Mouse (Mus musculus) MEL (cell line): ENCODE results near the gene Foxa2. TPM values are rescaled to one million over a fixed set of nuclear protein-coding genes. Genes with fewer than 3 reads are reported as not detected.

ENCODE experiments used
- DNase-seq: peaks from one replicate; pipeline ENCODE4 v3.0.0; 2011; ENCODE audit warnings: low read depth, low spot score
- H3K27ac ChIP-seq: 2 replicates; pipeline ENCODE4 v1.5.1; 2012; ENCODE audit warnings: low read depth, mild to moderate bottlenecking, control low read depth, low read length, moderate library complexity; ENCODE audit not compliant: control insufficient read depth
- H3K27me3 ChIP-seq, 2 experiments: fragments of 150-350 bp in 1 of 2; sonication (generic) in 1 of 2; 2 replicates each; pipeline ENCODE4 v1.6.1; 2012; ENCODE audit warnings: low read length in 2 of 2, mild to moderate bottlenecking in 2 of 2, improper control_type of control experiment in 1 of 2, moderate library complexity in 1 of 2; ENCODE audit not compliant: insufficient read depth in 2 of 2, control insufficient read depth in 1 of 2
- H3K36me3 ChIP-seq, 2 experiments: 2 replicates each; pipeline ENCODE4 v1.6.1; 2012 to 2014; ENCODE audit warnings: low read length in 2 of 2, improper control_type of control experiment in 1 of 2, inconsistent platforms in 1 of 2, mild to moderate bottlenecking in 1 of 2; ENCODE audit not compliant: insufficient read depth in 2 of 2, control insufficient read depth in 1 of 2
- H3K4me1 ChIP-seq, 2 experiments: fragments of 150-350 bp in 1 of 2; sonication (generic) in 1 of 2; 2 replicates each; pipeline ENCODE4 v1.6.1; 2012; ENCODE audit warnings: low read length in 2 of 2, improper control_type of control experiment in 1 of 2, mild to moderate bottlenecking in 1 of 2; ENCODE audit not compliant: insufficient read depth in 2 of 2, control insufficient read depth in 1 of 2
- H3K4me3 ChIP-seq, 2 experiments: fragments of 150-350 bp in 1 of 2; sonication (generic) in 1 of 2; 2 replicates each; pipeline ENCODE4 v1.5.1; 2012; ENCODE audit warnings: low read depth in 2 of 2, low read length in 2 of 2, mild to moderate bottlenecking in 2 of 2, moderate library complexity in 2 of 2, control low read depth in 1 of 2, improper control_type of control experiment in 1 of 2; ENCODE audit not compliant: control insufficient read depth in 1 of 2, insufficient read depth in 1 of 2
- H3K79me2 ChIP-seq: 2 replicates; pipeline ENCODE4 v1.6.1; 2012; ENCODE audit warnings: mild to moderate bottlenecking, low read length, moderate library complexity; ENCODE audit not compliant: control insufficient read depth, poor library complexity, insufficient read depth
- H3K9ac ChIP-seq: 2 replicates; pipeline ENCODE4 v1.6.1; 2012; ENCODE audit warnings: low read depth, mild to moderate bottlenecking, control low read depth, low read length, moderate library complexity; ENCODE audit not compliant: control insufficient read depth, poor library complexity, severe bottlenecking
- H3K9me3 ChIP-seq: fragments of 150-350 bp; sonication (generic); replicated peaks from 2 replicates; pipeline ENCODE4 v1.6.1; 2012; ENCODE audit warnings: mild to moderate bottlenecking, low read length, improper control_type of control experiment, moderate library complexity; ENCODE audit not compliant: insufficient read depth
- BHLHE40 ChIP-seq: IDR thresholded peaks from 2 replicates; pipeline ENCODE4 v1.6.1; 2012; ENCODE audit warnings: low read depth, mild to moderate bottlenecking, inconsistent platforms, low read length, improper control_type of control experiment, borderline replicate concordance
- CHD1 ChIP-seq: IDR thresholded peaks from 2 replicates; pipeline ENCODE4 v1.6.1; 2012; ENCODE audit warnings: low read depth, mild to moderate bottlenecking, inconsistent platforms, low read length, improper control_type of control experiment
- CHD2 ChIP-seq: IDR thresholded peaks from 2 replicates; pipeline ENCODE4 v1.6.1; 2011; ENCODE audit warnings: low read length, improper control_type of control experiment
- E2F4 ChIP-seq: IDR thresholded peaks from 2 replicates; pipeline ENCODE4 v1.6.1; 2011; ENCODE audit warnings: low read depth, low read length, improper control_type of control experiment, borderline replicate concordance
- GABPA ChIP-seq: IDR thresholded peaks from 2 replicates; pipeline ENCODE4 v1.6.1; 2012; ENCODE audit warnings: low read depth, mild to moderate bottlenecking, inconsistent platforms, low read length, improper control_type of control experiment, moderate library complexity
- GATA1 ChIP-seq: IDR thresholded peaks from 2 replicates; pipeline ENCODE4 v1.6.1; 2011; ENCODE audit warnings: low read depth, low read length, improper control_type of control experiment
- JUND ChIP-seq: IDR thresholded peaks from 2 replicates; pipeline ENCODE4 v1.6.1; 2011; ENCODE audit warnings: low read depth, mild to moderate bottlenecking, improper control_type of control experiment, low read length
- KAT2A ChIP-seq: conservative IDR thresholded peaks from 2 replicates; pipeline ENCODE4 v1.6.1; 2012; ENCODE audit warnings: low read depth, low read length, improper control_type of control experiment, inconsistent platforms
- MAX ChIP-seq: IDR thresholded peaks from 2 replicates; pipeline ENCODE4 v1.6.1; 2011; ENCODE audit warnings: low read length, improper control_type of control experiment
- MXI1 ChIP-seq: IDR thresholded peaks from 2 replicates; pipeline ENCODE4 v1.6.1; 2011; ENCODE audit warnings: mild to moderate bottlenecking, low read depth, low read length, improper control_type of control experiment
- NRF1 ChIP-seq: IDR thresholded peaks from 2 replicates; pipeline ENCODE4 v1.6.1; 2014; ENCODE audit warnings: low read depth, mild to moderate bottlenecking, inconsistent platforms, low read length, improper control_type of control experiment, moderate library complexity; ENCODE audit not compliant: poor library complexity, insufficient read depth, severe bottlenecking
- POLR2A ChIP-seq, 2 experiments: IDR thresholded peaks; 2 replicates each; pipeline ENCODE4 v1.6.1; 2011 to 2012; ENCODE audit warnings: low read length in 2 of 2, mild to moderate bottlenecking in 2 of 2, control low read depth in 1 of 2, improper control_type of control experiment in 1 of 2, low read depth in 1 of 2, moderate library complexity in 1 of 2; ENCODE audit not compliant: control insufficient read depth in 1 of 2, insufficient read depth in 1 of 2, poor library complexity in 1 of 2
- POLR2AphosphoS2 ChIP-seq: IDR thresholded peaks from 2 replicates; pipeline ENCODE4 v1.6.1; 2011; ENCODE audit warnings: low read length, improper control_type of control experiment
- RAD21 ChIP-seq: IDR thresholded peaks from 2 replicates; pipeline ENCODE4 v1.6.1; 2011; ENCODE audit warnings: mild to moderate bottlenecking, low read depth, low read length, improper control_type of control experiment
- RCOR1 ChIP-seq: IDR thresholded peaks from 2 replicates; pipeline ENCODE4 v1.6.1; 2012; ENCODE audit warnings: low read depth, mild to moderate bottlenecking, inconsistent platforms, low read length, improper control_type of control experiment
- SIN3A ChIP-seq: IDR thresholded peaks from 2 replicates; pipeline ENCODE4 v1.6.1; 2012; ENCODE audit warnings: low read length, improper control_type of control experiment, inconsistent platforms
- SMC3 ChIP-seq: IDR thresholded peaks from 2 replicates; pipeline ENCODE4 v1.6.1; 2011; ENCODE audit warnings: low read depth, low read length, improper control_type of control experiment
- TAL1 ChIP-seq: IDR thresholded peaks from 2 replicates; pipeline ENCODE4 v1.6.1; 2012; ENCODE audit warnings: mild to moderate bottlenecking, inconsistent platforms, low read length, moderate library complexity, mixed read lengths
- USF1 ChIP-seq: IDR thresholded peaks from 2 replicates; pipeline ENCODE4 v1.6.1; 2014; ENCODE audit warnings: low read depth, mild to moderate bottlenecking, inconsistent platforms, low read length, improper control_type of control experiment, moderate library complexity
- ZC3H11A ChIP-seq: IDR thresholded peaks from 2 replicates; pipeline ENCODE4 v1.6.1; 2012; ENCODE audit warnings: low read depth, mild to moderate bottlenecking, inconsistent platforms, low read length, improper control_type of control experiment
- ZMIZ1 ChIP-seq: IDR thresholded peaks from 2 replicates; pipeline ENCODE4 v1.6.1; 2012; ENCODE audit warnings: low read depth, mild to moderate bottlenecking, inconsistent platforms, low read length, improper control_type of control experiment, moderate library complexity
- polyA plus RNA-seq, 2 experiments: library from polyadenylated mRNA; stranded (reverse) in 1 of 2; unstranded in 1 of 2; fragments of >175 nt in 1 of 2; fragments of >200 nt in 1 of 2; gene quantifications; 2 replicates each; pipeline versions ENCODE4 v1.2.1 to v1.2.4; 2012; ENCODE audit warnings: low replicate concordance in 2 of 2, low read depth in 1 of 2; ENCODE audit not compliant: insufficient read length in 2 of 2, insufficient read depth in 1 of 2, missing spikeins in 1 of 2
- total RNA-seq: library from RNA; depleted of rRNA; stranded (reverse); fragments of 300-350 nt; gene quantifications from 2 replicates; pipeline ENCODE4 v1.2.3, GENCODE M21; 2012

Foxa2 gene
- total and polyA plus RNA-seq, 3 experiments: not detected

DNA sequence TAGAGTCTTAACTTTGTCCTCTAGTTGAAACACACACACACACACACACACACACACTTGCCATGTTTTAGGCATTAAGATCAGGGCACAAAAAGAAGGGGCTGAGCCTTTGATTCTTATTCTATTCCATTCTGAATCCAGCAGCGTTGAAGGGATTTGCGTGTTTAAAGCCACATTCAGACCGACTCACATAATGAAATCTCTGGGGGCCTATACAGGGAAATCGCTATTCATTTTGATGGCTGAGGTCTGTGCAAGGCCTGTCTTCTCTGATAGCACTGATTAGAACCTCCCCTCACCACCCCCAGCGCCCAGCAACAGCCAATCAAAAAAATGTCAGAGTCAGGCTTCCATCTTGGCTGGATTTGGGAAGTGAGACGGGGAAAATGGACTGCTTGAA lies 13.9 kb upstream of the Foxa2 start:
- no peak for DNase-seq
- H3K4me1 ChIP-seq: no peaks in the 10 kb centered on the region
- TF ChIP-seq POLR2A (IDR thresholded peaks at IDR 0.05; ENCODE audit: control insufficient read depth in 1 of 2, insufficient read depth in 1 of 2, low read depth in 1 of 2, low read length in 2 of 2, poor library complexity in 1 of 2) (no peak), SIN3A (no peak), CHD2 (no peak), ZMIZ1 (no peak)

GRCm38 (mm10) chr2:148053411-148053810 lies 6.6 kb upstream of the Foxa2 start:
- Histone ChIP-seq H3K4me1 (no peaks in the 10 kb centered on the region), H3K9ac (no peak overlapping the region), H3K27ac (no peak overlapping the region), H3K27me3 (no peaks in the 10 kb centered on the region), H3K9me3 (no peaks in the 10 kb centered on the region), H3K36me3 (no peaks in the 10 kb centered on the region), H3K4me3 (no peak overlapping the region), H3K79me2 (no peaks in the 10 kb centered on the region)
- TF ChIP-seq CHD1 (no peak), GATA1 (no peak), TAL1 (no peak), GABPA (no peak), JUND (no peak), SMC3 (no peak), POLR2A (IDR thresholded peaks at IDR 0.05; ENCODE audit: control insufficient read depth in 1 of 2, insufficient read depth in 1 of 2, low read depth in 1 of 2, low read length in 2 of 2, poor library complexity in 1 of 2) (no peak), NRF1 (no peak), MAX (no peak), BHLHE40 (no peak), KAT2A (no peak), SIN3A (no peak), MXI1 (no peak), RAD21 (no peak), E2F4 (no peak), USF1 (no peak), ZC3H11A (no peak), RCOR1 (no peak), POLR2AphosphoS2 (no peak)
- DNase-seq: no peak

More for the DNA sequence above, 13.9 kb upstream of the Foxa2 start:
- Histone ChIP-seq H3K27me3 (no peaks in the 10 kb centered on the region), H3K79me2 (no peaks in the 10 kb centered on the region), H3K4me3 (no peak overlapping the region), H3K36me3 (no peaks in the 10 kb centered on the region), H3K27ac (no peak overlapping the region), H3K9me3 (no peaks in the 10 kb centered on the region), H3K9ac (no peak overlapping the region)
